Mouse (Mus musculus) T-helper 1 cell (primary cell): Measurements from ENCODE around the gene Cdc14a.

Experiments
- in situ Hi-C: fragments of 300-600 bp; cut with MboI, MseI; formaldehyde crosslinking; loops from one replicate; pipeline ENCODE4 v1.15.1; 2025; ENCODE audit warnings: high pct_unique_total_duplicates

The Cdc14a gene

DNA sequence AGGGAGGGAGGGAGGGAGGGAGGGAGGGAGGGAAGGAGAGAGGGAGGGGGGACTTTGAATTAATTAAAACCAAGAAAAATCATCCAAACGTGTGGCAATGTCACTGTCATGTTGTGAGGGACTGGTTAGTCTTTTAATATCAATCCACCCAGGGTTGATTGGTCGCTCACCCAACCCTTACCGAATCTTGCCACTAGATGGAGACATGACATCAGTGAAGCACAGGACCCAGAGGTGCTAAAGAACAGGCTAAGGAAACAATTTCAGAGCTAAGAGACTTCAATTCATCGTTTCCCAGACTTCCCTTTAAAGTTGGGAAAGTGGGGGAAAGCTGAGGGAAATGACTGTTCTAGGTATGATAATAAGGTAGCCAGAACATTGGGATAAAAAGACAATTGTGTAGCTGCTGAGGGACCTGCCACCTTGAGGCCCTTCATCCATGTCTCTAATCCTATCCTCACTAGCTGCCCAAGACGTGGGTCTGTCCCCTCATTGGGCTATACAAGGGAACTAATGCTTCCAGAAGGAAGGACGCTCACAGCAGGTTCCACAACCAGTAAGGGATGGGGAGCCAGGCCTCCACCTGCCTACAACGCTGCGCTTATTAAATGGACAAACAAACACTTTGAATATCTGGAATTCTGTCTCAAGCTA is 91.9 kb downstream of the Cdc14a start:
- in situ Hi-C loops, result no loop called here

DNA sequence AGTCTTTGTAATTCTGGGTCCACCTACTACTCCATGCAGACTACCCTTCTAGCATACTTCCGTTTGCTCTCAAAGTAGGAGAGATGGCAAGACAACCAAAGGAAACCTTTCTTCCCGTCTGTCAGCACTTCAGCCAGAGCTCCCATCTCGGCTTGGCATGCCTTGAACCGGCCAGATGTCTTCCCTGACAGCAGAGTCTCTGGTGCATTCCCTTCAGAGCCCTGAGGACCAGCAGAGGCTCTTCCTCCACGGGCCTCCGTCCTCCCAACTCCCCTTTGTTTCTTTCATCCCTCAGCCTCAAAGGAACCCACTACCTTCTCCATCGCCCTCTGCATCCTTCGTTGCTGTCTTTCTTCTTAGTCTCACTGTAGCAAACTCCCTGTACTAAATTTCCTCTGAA is 93.9 kb downstream of the Cdc14a start:
- in situ Hi-C loops, result loop anchor here (5.0 kb wide), 1 partner anchor 298 kb away; no protein-coding TSS in a partner anchor

- in situ Hi-C loops, result loop anchor here (5.0 kb wide), 1 partner anchor 297 kb away; no protein-coding TSS in a partner anchor
Measured at GRCm38 (mm10) chr3:116329023-116329762, 94.6 kb downstream of the Cdc14a start.

DNA sequence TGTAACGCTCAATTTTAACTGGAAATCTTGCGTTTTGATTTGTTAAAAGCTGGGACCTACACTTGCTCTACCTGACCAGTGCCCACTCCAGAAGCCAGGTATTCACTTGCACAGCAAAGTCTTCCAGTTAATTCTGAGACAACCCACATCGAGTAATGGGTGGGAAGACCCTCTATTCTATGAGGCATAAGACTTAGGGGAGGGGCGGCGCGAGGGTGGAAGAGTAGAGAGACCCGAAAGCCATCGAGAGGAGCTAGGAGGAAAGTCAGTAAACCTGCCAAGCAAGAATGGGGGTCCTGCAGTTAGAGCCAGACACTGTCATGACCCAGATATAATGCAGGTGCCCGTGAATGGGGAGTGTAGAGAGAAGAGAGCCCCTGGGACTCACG is 96.2 kb downstream of the Cdc14a start:
- in situ Hi-C loops, result loop anchor here (5.0 kb wide), 1 partner anchor 295 kb away; no protein-coding TSS in a partner anchor

- in situ Hi-C loops, result loop anchor here (5.0 kb wide), 1 partner anchor 295 kb away; no protein-coding TSS in a partner anchor
Measured at GRCm38 (mm10) chr3:116327001-116327615, 96.7 kb downstream of the Cdc14a start.

- in situ Hi-C loops, result loop anchor here (5.0 kb wide), 1 partner anchor 293 kb away; no protein-coding TSS in a partner anchor
Measured at GRCm38 (mm10) chr3:116325501-116325900, 98.3 kb downstream of the Cdc14a start.

- in situ Hi-C loops, result no loop called here
Measured at GRCm38 (mm10) chr3:116319696-116320095, 104.1 kb downstream of the Cdc14a start.

- in situ Hi-C loops, result no loop called here
Measured at GRCm38 (mm10) chr3:116311838-116312237, 112.0 kb downstream of the Cdc14a start.

GRCm38 (mm10) chr3:116311173-116311572 is 112.7 kb downstream of the Cdc14a start:
- in situ Hi-C loops, result no loop called here

DNA sequence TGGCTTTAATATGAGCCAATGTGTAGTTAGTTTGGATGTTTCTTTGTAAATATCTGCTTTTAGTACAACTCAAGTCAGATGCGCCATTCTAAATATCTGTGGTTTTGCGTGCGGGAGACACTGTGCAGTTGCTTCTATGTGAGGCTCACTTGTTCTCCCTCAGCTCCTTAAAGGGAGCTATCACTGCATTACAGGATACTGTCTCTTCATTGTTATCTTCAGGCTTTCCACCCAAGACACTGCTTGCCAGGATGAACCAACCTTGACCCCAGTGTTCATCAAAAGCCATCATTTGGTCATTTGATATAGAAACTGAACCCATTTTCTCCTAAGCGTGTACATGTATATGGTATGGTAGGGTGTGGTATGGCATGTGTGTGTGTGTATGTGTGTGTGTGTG is 113.2 kb downstream of the Cdc14a start:
- in situ Hi-C loops, result no loop called here

- in situ Hi-C loops, result no loop called here
Measured at GRCm38 (mm10) chr3:116310033-116310432, 113.8 kb downstream of the Cdc14a start.

DNA sequence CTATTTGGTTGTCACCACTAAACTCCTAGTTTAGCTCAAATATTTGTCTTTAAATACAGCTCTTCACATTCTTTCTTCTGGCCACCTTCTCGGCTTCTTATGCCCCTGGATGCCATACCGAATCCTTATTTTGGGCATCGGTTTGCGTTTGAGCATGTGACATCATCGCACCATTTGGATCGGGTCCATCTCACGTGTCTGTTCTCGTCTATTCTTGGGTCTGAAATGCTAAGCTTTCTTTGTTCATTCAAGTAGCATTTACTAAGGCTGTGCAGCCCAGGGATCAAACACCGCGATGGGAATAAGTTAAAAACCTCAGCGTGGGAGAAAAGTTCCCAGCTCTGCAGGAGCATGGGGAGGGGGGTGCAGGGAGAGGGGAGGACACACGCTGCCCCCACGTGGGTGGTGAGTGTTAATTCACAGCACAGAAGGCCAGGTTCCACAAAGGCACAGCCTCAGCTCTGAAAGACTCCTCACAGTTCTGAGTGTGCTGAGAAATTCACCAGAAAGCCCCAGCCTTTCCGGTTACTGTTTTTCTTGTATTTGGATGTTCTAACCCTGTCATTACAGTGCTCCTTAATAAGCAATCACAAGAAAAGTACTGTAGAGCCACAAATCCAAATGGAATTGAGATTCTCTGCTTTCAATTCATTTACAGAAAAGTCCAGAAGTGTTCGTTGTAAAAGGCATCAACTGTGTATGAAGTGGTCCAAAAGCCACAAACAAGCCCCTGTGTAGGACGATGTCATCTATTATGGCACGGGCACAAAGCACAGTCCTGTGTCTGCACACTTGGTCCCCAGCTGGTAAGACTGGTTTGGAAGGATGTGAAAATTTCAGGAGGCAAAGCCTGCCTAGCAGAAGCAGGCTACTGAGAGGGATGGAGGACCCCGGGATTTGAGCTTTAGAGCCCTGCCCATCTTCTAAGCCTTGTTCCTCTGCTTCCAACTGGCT is 118.8 kb downstream of the Cdc14a start:
- in situ Hi-C loops, result no loop called here

- in situ Hi-C loops, result no loop called here
Measured at GRCm38 (mm10) chr3:116302581-116302980, 121.3 kb downstream of the Cdc14a start.

- in situ Hi-C loops, result no loop called here
Measured at GRCm38 (mm10) chr3:116301754-116302153, 122.1 kb downstream of the Cdc14a start.

GRCm38 (mm10) chr3:116298727-116299126 is 125.1 kb downstream of the Cdc14a start:
- in situ Hi-C loops, result no loop called here

- in situ Hi-C loops, result no loop called here
Measured at GRCm38 (mm10) chr3:116298003-116298402, 125.8 kb downstream of the Cdc14a start.

- in situ Hi-C loops, result no loop called here
Measured at GRCm38 (mm10) chr3:116297170-116297569, 126.7 kb downstream of the Cdc14a start.

- in situ Hi-C loops, result no loop called here
Measured at GRCm38 (mm10) chr3:116290041-116290815, 133.6 kb downstream of the Cdc14a start.

GRCm38 (mm10) chr3:116288833-116289232 is 135.0 kb downstream of the Cdc14a start:
- in situ Hi-C loops, result no loop called here

- in situ Hi-C loops, result no loop called here
Measured at GRCm38 (mm10) chr3:116284735-116285134, 139.1 kb downstream of the Cdc14a start.
